Mouse (Mus musculus): ENCODE measurements at regions not wholly inside any gene's neighbourhood (a gene's known extent, or its start where the extent isn't known, plus 50 kb on each side); places are given as distances from the start of the nearest gene placed in this dataset.

- TF ChIP-seq CTCF (IDR thresholded peaks at IDR 0.05; ENCODE audit: extremely low read depth, insufficient read depth, low read length) (no peak), POLR2A (IDR thresholded peaks at IDR 0.05; ENCODE audit: extremely low read depth, insufficient read depth, low read length) (no peak)
Observed at GRCm38 (mm10) chr11:71429739-71430138, 199.2 kb upstream of the Nlrp1b start.
